Mouse (Mus musculus): Measurements from ENCODE around the gene Zc2hc1c.

Zc2hc1c gene

GRCm38 (mm10) chr12:85284331-85284730 is 4.1 kb upstream of the Zc2hc1c start:
- no peak for DNase-seq (ENCODE audit: low spot score in 2 of 2)

GRCm38 (mm10) chr12:85284996-85285395 is 3.4 kb upstream of the Zc2hc1c start:
- no peak for DNase-seq (ENCODE audit: low spot score in 2 of 2)

GRCm38 (mm10) chr12:85286941-85287340 is 1.4 kb upstream of the Zc2hc1c start:
- peak in 1 of 2 experiments; percentile 68 for DNase-seq (ENCODE audit: low spot score in 2 of 2)

GRCm38 (mm10) chr12:85287809-85288485 is 444 bp upstream of the Zc2hc1c start, which contains the start of gene Acyp1:
Acyp1 (minus strand) TSS chr12:85288438.
- peak; percentile 34 to 50 for DNase-seq (ENCODE audit: low spot score in 2 of 2)

- DNase-seq (ENCODE audit: low spot score in 2 of 2) = no peak
These were observed 988 bp downstream of the Zc2hc1c start for GRCm38 (mm10) chr12:85289157-85290000.

GRCm38 (mm10) chr12:85290633-85291032 is 2.2 kb downstream of the Zc2hc1c start:
- no peak for DNase-seq (ENCODE audit: low spot score in 2 of 2)

- no peak for DNase-seq (ENCODE audit: low spot score in 2 of 2)
These were observed 3.1 kb downstream of the Zc2hc1c start for GRCm38 (mm10) chr12:85291541-85291940.

- no peak for DNase-seq (ENCODE audit: low spot score in 2 of 2)
These were observed 3.9 kb downstream of the Zc2hc1c start for GRCm38 (mm10) chr12:85292288-85292687.

- DNase-seq (ENCODE audit: low spot score in 2 of 2) = no peak
These were observed 4.5 kb downstream of the Zc2hc1c start for GRCm38 (mm10) chr12:85292906-85293305.

GRCm38 (mm10) chr12:85295506-85295905 is 7.1 kb downstream of the Zc2hc1c start:
- DNase-seq (ENCODE audit: low spot score in 2 of 2) = no peak

- no peak for DNase-seq (ENCODE audit: low spot score in 2 of 2)
These were observed 8.5 kb downstream of the Zc2hc1c start for GRCm38 (mm10) chr12:85296915-85297314.

- DNase-seq (ENCODE audit: low spot score in 2 of 2) = no peak
These were observed 9.1 kb downstream of the Zc2hc1c start for GRCm38 (mm10) chr12:85297345-85297997.

- no peak for DNase-seq (ENCODE audit: low spot score in 2 of 2)
These were observed 9.9 kb downstream of the Zc2hc1c start for GRCm38 (mm10) chr12:85298127-85298834.

GRCm38 (mm10) chr12:85298835-85299180 is 10.4 kb downstream of the Zc2hc1c start:
- DNase-seq (ENCODE audit: low spot score in 2 of 2) = no peak

GRCm38 (mm10) chr12:85303256-85303655 is 14.9 kb downstream of the Zc2hc1c start:
- DNase-seq (ENCODE audit: low spot score in 2 of 2) = no peak

GRCm38 (mm10) chr12:85304725-85305124 is 16.3 kb downstream of the Zc2hc1c start:
- peak in 1 of 2 experiments; percentile 49 for DNase-seq (ENCODE audit: low spot score in 2 of 2)

- DNase-seq (ENCODE audit: low spot score in 2 of 2) = peak; percentile 72 to 87
These were observed 17.0 kb downstream of the Zc2hc1c start for GRCm38 (mm10) chr12:85305247-85305892.

GRCm38 (mm10) chr12:85308651-85309050 is 20.3 kb downstream of the Zc2hc1c start:
- no peak for DNase-seq (ENCODE audit: low spot score in 2 of 2)

- DNase-seq (ENCODE audit: low spot score in 2 of 2) = no peak
These were observed 41.8 kb downstream of the Zc2hc1c start for GRCm38 (mm10) chr12:85330153-85330552.

- no peak for DNase-seq (ENCODE audit: low spot score in 2 of 2)
These were observed 49.3 kb downstream of the Zc2hc1c start for GRCm38 (mm10) chr12:85337567-85338311.

- no peak for DNase-seq (ENCODE audit: low spot score in 2 of 2)
These were observed 50.4 kb downstream of the Zc2hc1c start for GRCm38 (mm10) chr12:85338815-85339214.
